Mouse (Mus musculus): ENCODE measurements around the gene Dph3. TPM values are rescaled to one million over a fixed set of nuclear protein-coding genes. Genes with fewer than 3 reads are reported as not detected.

Gene Dph3
- 59.9 TPM for polyA plus RNA-seq (2014; fragmentation: Illumina TruSeq; extraction: RNeasy Lipid Tissue Mini Kit (QIAGEN cat#74804); ENCODE audit: insufficient read depth, low read depth, low replicate concordance)

DNA sequence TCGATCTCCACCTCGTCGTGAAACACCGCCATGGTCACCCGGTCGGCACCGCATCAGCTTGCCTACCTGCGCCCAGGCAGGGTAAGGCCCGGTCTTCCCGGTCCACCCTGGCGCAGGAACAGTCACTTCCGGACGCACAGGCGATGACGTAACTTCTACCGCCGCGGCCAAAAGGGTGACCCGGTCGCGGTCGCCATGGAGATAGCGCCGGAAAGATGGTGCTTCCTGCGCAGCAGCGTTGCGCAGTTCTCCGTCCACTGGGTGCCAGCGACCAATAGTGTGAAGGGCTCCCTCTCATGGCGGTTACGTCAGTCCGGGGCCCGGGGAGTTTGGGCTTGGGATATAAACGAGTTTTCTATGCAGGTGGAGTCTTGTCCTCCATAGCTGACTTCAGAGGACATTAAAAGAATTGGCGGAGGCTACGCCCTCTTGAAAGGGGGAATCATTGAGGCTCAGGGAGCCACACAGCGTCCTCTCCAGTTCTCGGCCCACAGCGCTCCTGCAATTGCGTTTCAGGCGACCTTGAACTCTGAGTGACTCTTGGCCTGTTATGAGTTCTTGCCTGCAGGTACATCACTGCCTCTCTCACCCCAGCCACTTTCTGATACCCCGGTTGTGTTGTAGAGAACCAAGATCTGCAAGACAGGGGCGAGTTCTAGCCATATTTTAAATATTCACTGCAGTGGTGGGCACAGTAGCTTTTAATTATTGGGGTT lies at the start of gene Dph3:
Dph3 (minus strand) TSS at position 244 of the 716 bp plus-strand sequence.

DNA sequence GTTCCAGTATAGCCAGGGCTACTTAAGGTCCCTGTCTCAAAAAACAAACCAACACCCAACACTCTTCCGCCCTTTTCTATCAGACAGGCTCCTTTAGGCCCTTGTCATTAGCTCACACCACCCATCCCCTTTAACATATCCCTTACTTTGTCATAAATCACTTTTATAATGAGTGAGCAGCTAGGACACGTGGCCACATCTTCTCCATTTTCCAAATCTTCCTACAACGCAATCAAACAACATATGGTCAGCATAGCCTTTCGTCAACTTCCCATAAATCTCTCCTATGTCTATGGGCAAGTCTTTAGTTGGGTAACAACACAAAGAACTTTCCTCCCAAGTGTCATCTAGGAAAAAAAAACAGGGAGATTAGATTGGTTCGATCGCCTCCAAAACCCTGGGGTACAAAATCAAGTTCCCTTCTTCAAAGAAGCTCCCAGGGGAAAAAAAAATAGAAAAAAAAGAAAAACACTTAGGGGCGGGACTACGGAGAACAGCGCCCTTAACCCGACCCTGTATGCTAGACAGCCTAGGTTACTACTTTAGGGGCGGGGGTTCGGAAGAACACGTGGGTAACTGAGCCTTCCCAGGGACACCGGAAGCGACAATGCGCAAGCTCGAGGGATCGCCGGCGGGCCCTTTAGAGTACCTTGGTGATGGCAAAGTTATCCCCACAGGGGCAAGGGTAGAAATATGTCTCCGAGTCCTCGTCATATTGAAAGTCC lies 606 bp downstream of the Dph3 start, which contains the start of gene Oxnad1:
Oxnad1 (plus strand) TSS at position 614 of the 725 bp plus-strand sequence.

Other genes starting within 250 kb of the Dph3 start
- 9.1 TPM for gene Galnt15, start 56.7 kb downstream of the Dph3 start, polyA plus RNA-seq (2014; fragmentation: Illumina TruSeq; extraction: RNeasy Lipid Tissue Mini Kit (QIAGEN cat#74804); ENCODE audit: insufficient read depth, low read depth, low replicate concordance)
- 7.7 TPM for gene Oxnad1, start 355 bp downstream of the Dph3 start, polyA plus RNA-seq (2014; fragmentation: Illumina TruSeq; extraction: RNeasy Lipid Tissue Mini Kit (QIAGEN cat#74804); ENCODE audit: insufficient read depth, low read depth, low replicate concordance)
- gene Msmb, start 56.3 kb upstream of the Dph3 start, polyA plus RNA-seq (2014; fragmentation: Illumina TruSeq; extraction: RNeasy Lipid Tissue Mini Kit (QIAGEN cat#74804); ENCODE audit: insufficient read depth, low read depth, low replicate concordance) = not detected
- 37.5 TPM for gene Ncoa4, start 74.1 kb upstream of the Dph3 start, polyA plus RNA-seq (2014; fragmentation: Illumina TruSeq; extraction: RNeasy Lipid Tissue Mini Kit (QIAGEN cat#74804); ENCODE audit: insufficient read depth, low read depth, low replicate concordance)
- 84.1 TPM for gene Timm23, start 116.2 kb upstream of the Dph3 start, polyA plus RNA-seq (2014; fragmentation: Illumina TruSeq; extraction: RNeasy Lipid Tissue Mini Kit (QIAGEN cat#74804); ENCODE audit: insufficient read depth, low read depth, low replicate concordance)
- 7.7 TPM for gene Parg, start 116.2 kb upstream of the Dph3 start, polyA plus RNA-seq (2014; fragmentation: Illumina TruSeq; extraction: RNeasy Lipid Tissue Mini Kit (QIAGEN cat#74804); ENCODE audit: insufficient read depth, low read depth, low replicate concordance)
- gene Ogdhl, start 236.3 kb upstream of the Dph3 start, polyA plus RNA-seq (2014; fragmentation: Illumina TruSeq; extraction: RNeasy Lipid Tissue Mini Kit (QIAGEN cat#74804); ENCODE audit: insufficient read depth, low read depth, low replicate concordance) = 0.29 TPM

All from lung, adult 10 weeks (tissue).